In the genomic region with DNA sequence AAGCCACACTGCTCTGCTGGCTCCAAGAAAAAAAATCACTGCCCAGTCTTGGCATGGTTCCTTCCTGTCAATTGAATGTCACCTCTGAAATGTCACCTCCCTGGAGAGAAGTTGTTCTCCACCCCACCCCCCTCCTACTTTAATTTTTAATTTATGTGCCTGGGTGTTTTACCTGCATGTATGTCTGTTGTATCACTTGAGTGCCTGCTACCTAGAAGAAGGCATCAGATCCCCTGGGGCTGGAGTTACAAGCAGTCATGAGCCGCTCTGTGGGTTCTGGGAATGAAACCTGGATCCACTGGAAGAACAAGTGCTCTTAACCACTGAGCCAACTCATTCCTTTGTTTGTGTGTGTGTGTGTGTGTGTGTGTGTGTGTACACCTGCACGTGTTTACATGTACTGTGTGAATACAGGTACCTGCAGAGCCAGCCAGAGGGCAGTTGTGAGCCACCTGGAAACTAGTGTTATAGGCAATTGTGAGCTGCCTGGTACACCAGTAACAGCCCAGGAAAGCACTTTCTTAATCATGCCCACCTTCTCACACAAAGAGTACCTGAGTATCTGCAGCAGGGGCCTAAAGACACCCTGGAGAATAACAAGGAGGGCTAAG, we compare ENCODE assay signal across 9 mouse cellular contexts.
DNase-seq lines count a peak whose midpoint lies in the region; ATAC-seq lines count a peak whose summit lies in the region.
"Had no signal": no experiment of that assay in that cellular context is flagged by ENCODE, and none has a peak within 500 bp of the region (broad histone marks: within the 10 kb centered on the region; RNA-seq: fewer than 3 reads in every experiment).

No protein-coding gene starts in this region.

- no peak; the same call in 1 of the 2 replicates for ATAC-seq in kidney, embryonic 15.5 days (replicated peaks; ENCODE audit: low FRiP score)
- ATAC-seq in hindbrain, embryonic 15.5 days (ENCODE audit: low FRiP score, low read depth) = peak; percentile 20; the same call in 1 of the 2 replicates
- 0 out of 2 replicates have a peak, but pooled peaks have one; percentile 15 for ATAC-seq in midbrain, embryonic 15.5 days (replicated peaks)

- no peaks in the 10 kb centered on the region for H3K9me3 ChIP-seq in kidney, embryonic 15.5 days (replicated peaks)
- H3K9me3 ChIP-seq in hindbrain, embryonic 15.5 days = no peaks in the 10 kb centered on the region
- H3K9me3 ChIP-seq in midbrain, embryonic 15.5 days = no peaks in the 10 kb centered on the region

- no peak overlapping the region; the same call in 1 of the 2 replicates for H3K27ac ChIP-seq in kidney, embryonic 15.5 days
- H3K27ac ChIP-seq in hindbrain, embryonic 15.5 days (replicated peaks) = no peak overlapping the region
- H3K27ac ChIP-seq in midbrain, embryonic 15.5 days = peak overlapping the region; percentile 42; the same call in 1 of the 2 replicates

- peak; percentile 29 for DNase-seq in kidney, adult 11 months
- peak; percentile 40 for DNase-seq in fat pad, adult 2 months (ENCODE audit: extremely low read depth, low read depth, low spot score)
- no peak for DNase-seq in B cell, adult 2 months
- no peak for DNase-seq in cerebellum, adult 11 months
- no peak for DNase-seq in embryo, embryonic 9.5 days (ENCODE audit: extremely low spot score)

- H3K4me3 ChIP-seq in kidney, embryonic 15.5 days (replicated peaks) = no peak overlapping the region
- H3K4me3 ChIP-seq in hindbrain, embryonic 15.5 days = no peak overlapping the region
- no peak overlapping the region for H3K4me3 ChIP-seq in midbrain, embryonic 15.5 days
- H3K4me3 ChIP-seq: myocyte had no signal

- H3K27me3 ChIP-seq in kidney, embryonic 15.5 days = no peaks in the 10 kb centered on the region
- no peaks in the 10 kb centered on the region for H3K27me3 ChIP-seq in hindbrain, embryonic 15.5 days
- no peaks in the 10 kb centered on the region for H3K27me3 ChIP-seq in midbrain, embryonic 15.5 days (replicated peaks)

- no peaks in the 10 kb centered on the region for H3K36me3 ChIP-seq in kidney, embryonic 15.5 days
- no peaks in the 10 kb centered on the region for H3K36me3 ChIP-seq in hindbrain, embryonic 15.5 days
- H3K36me3 ChIP-seq in midbrain, embryonic 15.5 days (replicated peaks) = no peaks in the 10 kb centered on the region

- no peak overlapping the region for H3K4me2 ChIP-seq in kidney, embryonic 15.5 days
- no peak overlapping the region for H3K4me2 ChIP-seq in hindbrain, embryonic 15.5 days
- no peak overlapping the region for H3K4me2 ChIP-seq in midbrain, embryonic 15.5 days

- peaks cover 32% of the 10 kb centered on the region for H3K4me1 ChIP-seq in kidney, embryonic 15.5 days
- peaks cover 31% of the 10 kb centered on the region for H3K4me1 ChIP-seq in hindbrain, embryonic 15.5 days (replicated peaks)
- H3K4me1 ChIP-seq in midbrain, embryonic 15.5 days = peaks cover 29% of the 10 kb centered on the region

- no peak overlapping the region for H3K9ac ChIP-seq in kidney, embryonic 15.5 days
- H3K9ac ChIP-seq in hindbrain, embryonic 15.5 days = no peak overlapping the region
- H3K9ac ChIP-seq in midbrain, embryonic 15.5 days = no peak overlapping the region

- 82% methylated on average over 2 of the region's 2 CpGs for WGBS in kidney, embryonic 15.5 days
- 75% methylated on average over 2 of the region's 2 CpGs for WGBS in hindbrain, embryonic 15.5 days
- 82% methylated on average over 2 of the region's 2 CpGs for WGBS in midbrain, embryonic 15.5 days

Comparison
In these comparisons a context has a peak if more than half of its experiments do, and no peak if none do; other contexts are left out.
1. DNase-seq: peak in kidney, adult 11 months (single experiment) and fat pad, adult 2 months (single experiment); none in B cell, adult 2 months (0 of 2), cerebellum, adult 11 months (single experiment) and embryo, embryonic 9.5 days (single experiment).